Mouse (Mus musculus) heart, postnatal 0 days (tissue): ENCODE measurements around the gene Rab37.

ENCODE experiments used
- CTCF ChIP-seq: IDR thresholded peaks from 2 replicates; pipeline ENCODE4 v1.5.1; 2016; ENCODE audit warnings: antibody characterized with exemption, control low read depth, low read depth
- EP300 ChIP-seq: IDR thresholded peaks from 2 replicates; pipeline ENCODE4 v1.6.1; 2016; ENCODE audit warnings: antibody characterized with exemption, low read depth

DNA sequence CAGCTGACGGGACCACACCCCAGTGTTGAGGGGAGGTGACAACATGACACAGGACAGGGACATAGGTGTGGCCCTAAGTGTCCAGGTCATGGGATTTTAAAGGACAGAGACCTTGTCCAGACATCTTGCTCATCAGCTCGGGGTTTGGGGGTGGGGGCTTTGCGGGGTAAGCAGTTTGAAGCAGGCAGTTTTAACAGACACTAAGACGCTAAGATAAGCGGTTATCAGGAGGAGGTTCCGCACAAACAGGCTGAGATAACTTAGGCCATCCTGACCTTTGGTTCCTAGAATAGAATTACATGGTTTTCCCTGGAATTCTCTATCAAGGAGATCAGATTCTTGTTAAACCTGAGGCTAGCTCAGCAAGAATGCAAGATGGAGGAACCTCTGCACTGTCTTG lies 103.5 kb downstream of the Rab37 start:
- TF ChIP-seq CTCF = no peak
- TF ChIP-seq EP300 = no peak
